Mouse (Mus musculus): Measurements from ENCODE around the gene Adcy7. TPM values are rescaled to one million over a fixed set of nuclear protein-coding genes. Genes with fewer than 3 reads are reported as not detected.

The Adcy7 gene
- polyA plus RNA-seq, 1 experiment from 2014 or later, result 2.5 TPM

DNA sequence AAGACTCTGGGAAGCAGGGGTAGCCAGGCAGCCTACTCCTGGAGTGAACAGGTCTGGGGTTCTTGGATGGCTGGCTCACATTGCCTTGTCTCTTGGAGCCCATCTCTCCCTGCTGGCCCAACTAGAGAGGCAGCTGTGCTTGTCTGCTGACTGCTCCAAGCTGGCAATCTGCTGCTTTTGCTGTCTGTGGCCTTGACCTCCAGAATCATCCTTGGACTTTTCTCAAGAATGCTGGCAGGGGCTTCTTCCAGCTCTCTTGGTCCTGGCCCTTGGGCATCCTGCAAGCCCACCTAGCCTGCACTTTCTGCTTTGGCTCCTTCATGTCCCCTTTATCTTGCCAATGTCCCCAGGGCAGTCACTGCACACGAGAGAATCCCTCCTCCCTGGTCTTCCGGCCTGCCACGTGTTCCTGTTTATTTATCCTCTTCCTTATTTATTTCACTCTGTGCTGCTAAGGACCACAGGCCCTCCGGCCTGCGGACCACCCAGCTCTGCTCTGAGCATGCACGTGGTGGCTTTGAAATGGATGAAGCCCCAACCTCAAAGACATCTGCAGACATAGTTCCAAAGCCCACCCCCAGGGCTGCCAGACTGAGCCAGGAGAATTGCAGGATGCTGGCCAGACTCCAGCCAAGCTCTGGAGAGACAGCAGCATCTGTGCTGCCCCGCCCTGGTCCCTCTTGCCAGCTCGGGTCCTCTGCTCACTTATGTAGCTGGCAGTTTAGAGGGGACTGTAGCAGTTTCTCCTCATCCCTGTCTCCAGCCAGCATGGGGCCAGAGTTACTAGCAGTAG lies 44.1 kb downstream of the Adcy7 start:
- H3K9ac ChIP-seq (ENCODE audit: low read depth, low read length), result no peak overlapping the region
- no peak for ATAC-seq (ENCODE audit: low FRiP score)
- WGBS, result 65% methylated on average over 8 of the region's 8 CpGs

DNA sequence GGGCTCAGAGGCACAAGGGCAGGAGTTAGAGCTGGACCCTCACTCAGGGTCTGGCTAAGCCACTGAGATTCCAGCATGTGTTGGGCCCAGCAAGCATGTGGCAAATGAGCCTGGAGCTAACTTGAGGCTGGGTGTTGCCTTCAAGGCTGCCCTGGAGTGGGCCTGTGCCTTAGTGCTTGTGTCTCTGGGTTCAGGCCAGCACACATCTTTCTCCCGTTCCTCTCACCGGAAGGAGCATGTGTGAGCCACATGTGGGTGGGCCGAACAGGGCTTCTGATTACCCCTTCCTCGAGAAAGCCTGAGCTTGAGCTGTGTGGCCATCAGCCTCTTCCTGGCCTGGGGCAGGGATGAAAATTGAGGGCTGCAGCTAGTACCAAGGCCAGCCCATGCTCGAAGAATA lies 45.1 kb downstream of the Adcy7 start:
- Histone ChIP-seq H3K9me3 (ENCODE audit: control insufficient read depth, low read length) (no peaks in the 10 kb centered on the region), H3K4me3 (ENCODE audit: low read depth, low read length) (no peak overlapping the region), H3K27me3 (ENCODE audit: control insufficient read depth, insufficient read depth, low read length) (no peaks in the 10 kb centered on the region), H3K9ac (ENCODE audit: low read depth, low read length) (no peak overlapping the region), H3K36me3 (ENCODE audit: control insufficient read depth, insufficient read depth, low read length) (no peaks in the 10 kb centered on the region), H3K27ac (ENCODE audit: low read depth, low read length) (no peak overlapping the region), H3K4me1 (replicated peaks; ENCODE audit: control insufficient read depth, insufficient read depth, low read length) (no peaks in the 10 kb centered on the region), H3K4me2 (replicated peaks; ENCODE audit: low read depth, low read length) (no peak overlapping the region)
- WGBS, result 74% methylated on average over 5 of the region's 5 CpGs
- ATAC-seq (ENCODE audit: low FRiP score), result no peak
- DNase-seq (ENCODE audit: low spot score), result no peak

More for the DNA sequence above, 44.1 kb downstream of the Adcy7 start:
- Histone ChIP-seq H3K27me3 (ENCODE audit: control insufficient read depth, insufficient read depth, low read length) (no peaks in the 10 kb centered on the region), H3K36me3 (ENCODE audit: control insufficient read depth, insufficient read depth, low read length) (no peaks in the 10 kb centered on the region), H3K4me2 (replicated peaks; ENCODE audit: low read depth, low read length) (no peak overlapping the region), H3K4me3 (ENCODE audit: low read depth, low read length) (no peak overlapping the region), H3K9me3 (ENCODE audit: control insufficient read depth, low read length) (no peaks in the 10 kb centered on the region), H3K27ac (ENCODE audit: low read depth, low read length) (no peak overlapping the region), H3K4me1 (replicated peaks; ENCODE audit: control insufficient read depth, insufficient read depth, low read length) (no peaks in the 10 kb centered on the region)
- DNase-seq (ENCODE audit: low spot score), result no peak

DNA sequence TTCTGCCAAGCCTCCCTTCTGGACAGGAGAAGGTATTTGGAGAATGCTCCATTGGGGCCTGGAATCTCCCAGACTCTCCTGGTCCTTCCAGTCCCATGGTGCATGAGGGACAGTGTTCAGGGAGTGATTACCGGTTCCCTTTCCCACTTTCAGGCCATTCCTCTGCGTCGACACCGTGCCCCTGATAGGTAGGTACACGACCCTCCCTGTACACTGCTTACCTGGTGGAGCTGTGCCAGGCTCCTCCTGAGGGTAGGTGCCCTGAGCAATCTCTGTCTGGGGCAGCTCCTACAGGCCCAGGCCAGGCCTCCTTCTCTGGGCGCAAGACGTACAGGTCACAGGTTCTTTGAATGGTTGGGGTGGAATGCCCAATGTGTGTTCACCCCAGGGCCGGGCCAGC lies 45.9 kb downstream of the Adcy7 start:
- WGBS, result 96% methylated on average over 8 of the region's 8 CpGs
- no peak for ATAC-seq (ENCODE audit: low FRiP score)
- H3K27me3 ChIP-seq (ENCODE audit: control insufficient read depth, insufficient read depth, low read length), result no peaks in the 10 kb centered on the region
- no peak overlapping the region for H3K27ac ChIP-seq (ENCODE audit: low read depth, low read length)
- H3K9ac ChIP-seq (ENCODE audit: low read depth, low read length), result no peak overlapping the region
- H3K9me3 ChIP-seq (ENCODE audit: control insufficient read depth, low read length), result no peaks in the 10 kb centered on the region
- no peak overlapping the region for H3K4me2 ChIP-seq (replicated peaks; ENCODE audit: low read depth, low read length)
- H3K4me3 ChIP-seq (ENCODE audit: low read depth, low read length), result no peak overlapping the region
- no peak for DNase-seq (ENCODE audit: low spot score)
- no peaks in the 10 kb centered on the region for H3K4me1 ChIP-seq (replicated peaks; ENCODE audit: control insufficient read depth, insufficient read depth, low read length)
- no peaks in the 10 kb centered on the region for H3K36me3 ChIP-seq (ENCODE audit: control insufficient read depth, insufficient read depth, low read length)

DNA sequence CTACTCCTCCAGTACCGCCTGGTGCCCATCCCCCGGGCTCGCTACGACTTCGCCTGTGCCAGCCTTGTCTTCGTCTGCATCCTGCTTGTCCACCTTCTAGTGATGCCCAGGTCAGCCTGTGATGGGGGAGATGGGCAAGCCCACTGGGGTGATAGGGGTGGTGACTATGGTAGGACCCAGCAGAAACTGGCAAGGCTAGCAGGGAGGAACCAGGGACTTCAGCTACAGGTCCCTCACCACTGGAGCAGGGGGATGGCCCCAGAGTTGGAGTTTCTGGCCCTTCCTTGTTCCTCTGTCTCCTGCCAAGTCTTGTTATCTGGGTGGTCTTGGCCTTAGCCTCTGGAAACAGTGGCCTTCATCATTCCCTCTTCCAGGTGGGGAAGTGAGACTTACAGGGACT lies 47.9 kb downstream of the Adcy7 start:
- H3K36me3 ChIP-seq (ENCODE audit: control insufficient read depth, insufficient read depth, low read length), result no peaks in the 10 kb centered on the region
- no peaks in the 10 kb centered on the region for H3K9me3 ChIP-seq (ENCODE audit: control insufficient read depth, low read length)
- H3K4me2 ChIP-seq (replicated peaks; ENCODE audit: low read depth, low read length), result no peak overlapping the region
- 90% methylated on average over 6 of the region's 6 CpGs for WGBS
- no peaks in the 10 kb centered on the region for H3K27me3 ChIP-seq (ENCODE audit: control insufficient read depth, insufficient read depth, low read length)
- H3K4me3 ChIP-seq (ENCODE audit: low read depth, low read length), result no peak overlapping the region
- no peak for ATAC-seq (ENCODE audit: low FRiP score)
- no peak overlapping the region for H3K27ac ChIP-seq (ENCODE audit: low read depth, low read length)
- no peak overlapping the region for H3K9ac ChIP-seq (ENCODE audit: low read depth, low read length)
- DNase-seq (ENCODE audit: low spot score), result no peak
- H3K4me1 ChIP-seq (replicated peaks; ENCODE audit: control insufficient read depth, insufficient read depth, low read length), result no peaks in the 10 kb centered on the region

DNA sequence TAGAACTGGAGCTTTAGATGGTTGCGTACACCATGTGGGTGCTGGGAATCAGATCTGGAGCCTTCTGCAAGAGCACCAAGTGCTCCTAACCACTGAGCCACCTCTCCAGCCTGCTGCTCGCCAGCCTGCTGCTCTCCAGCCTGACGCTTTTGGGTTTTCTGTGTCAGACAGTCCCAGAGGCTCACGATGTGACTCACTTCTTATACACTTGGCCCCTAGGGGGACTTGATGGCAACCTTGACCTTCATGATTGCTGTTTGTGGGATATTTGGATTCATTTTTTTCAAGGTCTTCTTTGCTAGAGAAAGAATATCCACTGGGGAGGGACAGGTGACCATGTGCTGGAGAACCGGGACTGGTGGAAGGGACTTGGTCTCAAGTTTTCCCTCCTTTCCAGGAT lies 49.2 kb downstream of the Adcy7 start:
- Histone ChIP-seq H3K4me1 (replicated peaks; ENCODE audit: control insufficient read depth, insufficient read depth, low read length) (no peaks in the 10 kb centered on the region), H3K9me3 (ENCODE audit: control insufficient read depth, low read length) (no peaks in the 10 kb centered on the region), H3K27ac (ENCODE audit: low read depth, low read length) (no peak overlapping the region), H3K27me3 (ENCODE audit: control insufficient read depth, insufficient read depth, low read length) (no peaks in the 10 kb centered on the region), H3K9ac (ENCODE audit: low read depth, low read length) (no peak overlapping the region), H3K36me3 (ENCODE audit: control insufficient read depth, insufficient read depth, low read length) (no peaks in the 10 kb centered on the region), H3K4me3 (ENCODE audit: low read depth, low read length) (no peak overlapping the region), H3K4me2 (replicated peaks; ENCODE audit: low read depth, low read length) (no peak overlapping the region)
- 95% methylated on average over 5 of the region's 5 CpGs for WGBS
- DNase-seq (ENCODE audit: low spot score) (no peak), ATAC-seq (ENCODE audit: low FRiP score) (no peak)

DNA sequence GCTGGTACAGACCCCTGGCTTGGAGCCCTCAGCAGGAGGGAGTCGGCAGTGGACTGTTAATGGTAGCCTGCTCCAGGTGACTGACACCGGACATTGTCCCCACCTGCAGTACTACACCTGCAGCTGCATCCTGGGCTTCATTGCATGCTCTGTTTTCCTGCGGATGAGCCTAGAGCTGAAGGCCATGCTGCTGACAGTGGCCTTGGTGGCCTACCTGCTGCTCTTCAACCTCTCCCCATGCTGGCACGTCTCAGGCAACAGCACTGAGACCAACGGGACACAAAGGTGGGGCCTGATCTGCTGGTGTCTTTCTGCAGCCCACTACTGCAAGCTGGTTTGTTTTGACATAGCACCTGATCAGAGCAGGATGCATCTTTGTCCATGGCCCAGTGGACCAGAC lies 51.3 kb downstream of the Adcy7 start:
- Histone ChIP-seq H3K36me3 (ENCODE audit: control insufficient read depth, insufficient read depth, low read length) (0 out of 2 replicates have a peak, but pooled peaks cover under 1% of the 10 kb centered on the region), H3K27ac (ENCODE audit: low read depth, low read length) (no peak overlapping the region), H3K9me3 (ENCODE audit: control insufficient read depth, low read length) (no peaks in the 10 kb centered on the region), H3K4me2 (replicated peaks; ENCODE audit: low read depth, low read length) (no peak overlapping the region), H3K4me3 (ENCODE audit: low read depth, low read length) (no peak overlapping the region), H3K27me3 (ENCODE audit: control insufficient read depth, insufficient read depth, low read length) (no peaks in the 10 kb centered on the region), H3K4me1 (replicated peaks; ENCODE audit: control insufficient read depth, insufficient read depth, low read length) (no peaks in the 10 kb centered on the region), H3K9ac (ENCODE audit: low read depth, low read length) (no peak overlapping the region)
- 90% methylated on average over 5 of the region's 5 CpGs for WGBS
- no peak for DNase-seq (ENCODE audit: low spot score)
- ATAC-seq (ENCODE audit: low FRiP score), result no peak

DNA sequence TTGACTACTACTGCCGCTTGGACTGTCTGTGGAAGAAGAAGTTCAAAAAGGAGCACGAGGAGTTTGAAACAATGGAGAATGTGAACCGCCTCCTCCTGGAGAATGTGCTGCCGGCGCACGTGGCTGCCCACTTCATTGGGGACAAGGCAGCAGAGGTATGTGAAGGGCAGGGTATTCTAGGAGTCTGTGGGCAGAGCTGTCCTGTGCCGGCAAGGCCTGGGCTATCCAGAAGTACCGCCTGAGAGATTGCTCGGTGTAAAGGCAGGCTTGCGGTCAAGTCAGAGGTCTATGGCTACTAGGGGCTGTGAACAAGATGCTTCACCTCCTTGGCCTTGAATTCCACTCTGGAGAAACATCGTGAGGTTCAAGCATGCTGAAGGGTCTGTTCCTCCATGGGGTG lies 52.6 kb downstream of the Adcy7 start:
- ATAC-seq (ENCODE audit: low FRiP score) (no peak), DNase-seq (ENCODE audit: low spot score) (no peak)
- Histone ChIP-seq H3K9ac (ENCODE audit: low read depth, low read length) (no peak overlapping the region), H3K4me3 (ENCODE audit: low read depth, low read length) (no peak overlapping the region), H3K27ac (ENCODE audit: low read depth, low read length) (no peak overlapping the region), H3K4me1 (replicated peaks; ENCODE audit: control insufficient read depth, insufficient read depth, low read length) (no peaks in the 10 kb centered on the region), H3K36me3 (ENCODE audit: control insufficient read depth, insufficient read depth, low read length) (0 out of 2 replicates have a peak, but pooled peaks cover 4% of the 10 kb centered on the region), H3K27me3 (ENCODE audit: control insufficient read depth, insufficient read depth, low read length) (no peaks in the 10 kb centered on the region), H3K9me3 (ENCODE audit: control insufficient read depth, low read length) (no peaks in the 10 kb centered on the region), H3K4me2 (replicated peaks; ENCODE audit: low read depth, low read length) (no peak overlapping the region)
- 93% methylated on average over 11 of the region's 11 CpGs for WGBS

DNA sequence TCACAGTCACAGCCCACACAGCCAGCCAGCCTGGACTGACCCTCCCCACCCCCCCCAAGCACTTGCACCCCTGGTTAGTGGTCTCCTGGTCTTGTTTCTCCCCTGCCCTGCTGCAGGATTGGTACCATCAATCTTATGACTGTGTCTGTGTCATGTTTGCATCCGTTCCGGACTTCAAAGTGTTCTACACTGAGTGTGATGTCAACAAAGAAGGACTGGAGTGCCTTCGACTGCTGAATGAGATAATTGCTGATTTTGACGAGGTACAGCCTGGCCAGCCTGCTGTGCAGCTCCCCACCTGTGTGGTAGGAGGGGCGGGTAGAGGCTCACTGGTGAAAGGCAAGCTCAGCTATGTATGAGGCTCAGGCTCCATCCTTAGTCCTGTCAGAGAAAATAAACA lies 53.0 kb downstream of the Adcy7 start:
- ATAC-seq (ENCODE audit: low FRiP score) (no peak), DNase-seq (ENCODE audit: low spot score) (no peak)
- H3K4me1 ChIP-seq (replicated peaks; ENCODE audit: control insufficient read depth, insufficient read depth, low read length), result no peaks in the 10 kb centered on the region
- H3K4me2 ChIP-seq (replicated peaks; ENCODE audit: low read depth, low read length), result no peak overlapping the region
- 73% methylated on average over 5 of the region's 5 CpGs for WGBS
- no peak overlapping the region for H3K4me3 ChIP-seq (ENCODE audit: low read depth, low read length)
- H3K9ac ChIP-seq (ENCODE audit: low read depth, low read length), result no peak overlapping the region
- H3K27me3 ChIP-seq (ENCODE audit: control insufficient read depth, insufficient read depth, low read length), result no peaks in the 10 kb centered on the region
- H3K27ac ChIP-seq (ENCODE audit: low read depth, low read length), result no peak overlapping the region
- 0 out of 2 replicates have a peak, but pooled peaks cover 7% of the 10 kb centered on the region for H3K36me3 ChIP-seq (ENCODE audit: control insufficient read depth, insufficient read depth, low read length)
- no peaks in the 10 kb centered on the region for H3K9me3 ChIP-seq (ENCODE audit: control insufficient read depth, low read length)

DNA sequence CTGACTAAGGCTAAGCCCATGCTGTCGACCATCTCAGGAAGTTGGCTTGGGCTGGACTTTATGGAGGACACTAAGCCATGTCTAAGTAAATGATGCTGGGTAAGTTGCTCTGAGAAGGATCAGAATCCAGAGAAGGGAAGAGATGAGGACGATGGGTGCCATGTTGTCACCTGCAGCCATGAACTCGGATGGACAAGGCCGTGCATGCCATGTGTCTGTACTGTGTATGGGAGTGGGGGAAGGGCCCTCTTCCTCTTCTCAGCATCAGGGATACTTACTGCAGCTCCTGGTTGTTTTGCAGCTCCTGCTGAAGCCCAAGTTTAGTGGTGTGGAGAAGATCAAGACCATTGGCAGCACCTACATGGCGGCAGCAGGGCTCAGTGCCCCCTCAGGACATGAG lies 53.6 kb downstream of the Adcy7 start:
- 91% methylated on average over 5 of the region's 5 CpGs for WGBS
- Histone ChIP-seq H3K36me3 (ENCODE audit: control insufficient read depth, insufficient read depth, low read length) (0 out of 2 replicates have a peak, but pooled peaks cover 10% of the 10 kb centered on the region), H3K4me3 (ENCODE audit: low read depth, low read length) (no peak overlapping the region), H3K9ac (ENCODE audit: low read depth, low read length) (no peak overlapping the region), H3K4me2 (replicated peaks; ENCODE audit: low read depth, low read length) (no peak overlapping the region), H3K4me1 (replicated peaks; ENCODE audit: control insufficient read depth, insufficient read depth, low read length) (no peaks in the 10 kb centered on the region), H3K27me3 (ENCODE audit: control insufficient read depth, insufficient read depth, low read length) (no peaks in the 10 kb centered on the region), H3K9me3 (ENCODE audit: control insufficient read depth, low read length) (no peaks in the 10 kb centered on the region), H3K27ac (ENCODE audit: low read depth, low read length) (no peak overlapping the region)
- DNase-seq (ENCODE audit: low spot score), result no peak
- no peak for ATAC-seq (ENCODE audit: low FRiP score)

Measured in hindbrain, embryonic 11.5 days (tissue).